Mouse (Mus musculus): Measurements from ENCODE around the gene Fkbp11. TPM values are rescaled to one million over a fixed set of nuclear protein-coding genes. Genes with fewer than 3 reads are reported as not detected.

Fkbp11 gene
- total RNA-seq, 2 experiments from 2014 or later, result 1.3 to 2.7 TPM

- peak; percentile 91 for DNase-seq (ENCODE audit: low spot score in 2 of 2)
Observed at GRCm38 (mm10) chr15:98699190-98700105, 28.6 kb downstream of the Fkbp11 start.

GRCm38 (mm10) chr15:98696216-98696615 is 31.8 kb downstream of the Fkbp11 start:
- DNase-seq (ENCODE audit: low spot score in 2 of 2), result no peak

- DNase-seq (ENCODE audit: low spot score in 2 of 2), result no peak
Observed at GRCm38 (mm10) chr15:98695726-98696125, 32.3 kb downstream of the Fkbp11 start.

- no peak for DNase-seq (ENCODE audit: low spot score in 2 of 2)
Observed at GRCm38 (mm10) chr15:98692171-98692715, 35.8 kb downstream of the Fkbp11 start.

GRCm38 (mm10) chr15:98691486-98692147 is 36.4 kb downstream of the Fkbp11 start:
- DNase-seq (ENCODE audit: low spot score in 2 of 2), result no peak

- DNase-seq (ENCODE audit: low spot score in 2 of 2), result no peak
Observed at GRCm38 (mm10) chr15:98689682-98690081, 38.3 kb downstream of the Fkbp11 start.

GRCm38 (mm10) chr15:98685926-98686325 is 42.1 kb downstream of the Fkbp11 start:
- DNase-seq (ENCODE audit: low spot score in 2 of 2), result no peak

GRCm38 (mm10) chr15:98683746-98684145 is 44.3 kb downstream of the Fkbp11 start:
- DNase-seq (ENCODE audit: low spot score in 2 of 2), result no peak

GRCm38 (mm10) chr15:98683177-98683576 is 44.8 kb downstream of the Fkbp11 start:
- no peak for DNase-seq (ENCODE audit: low spot score in 2 of 2)

- no peak for DNase-seq (ENCODE audit: low spot score in 2 of 2)
Observed at GRCm38 (mm10) chr15:98681633-98682032, 46.4 kb downstream of the Fkbp11 start.

- DNase-seq (ENCODE audit: low spot score in 2 of 2), result no peak
Observed at GRCm38 (mm10) chr15:98680660-98681059, 47.3 kb downstream of the Fkbp11 start.

- no peak for DNase-seq (ENCODE audit: low spot score in 2 of 2)
Observed at GRCm38 (mm10) chr15:98677977-98678376, 50.0 kb downstream of the Fkbp11 start.

- peak; percentile 78 to 92 for DNase-seq (ENCODE audit: low spot score in 2 of 2)
Observed at GRCm38 (mm10) chr15:98676940-98677728, 50.9 kb downstream of the Fkbp11 start, which contains the start of gene Rnd1. TSS of gene Rnd1 (minus strand) at chr15:98677461.

- DNase-seq (ENCODE audit: low spot score in 2 of 2), result no peak
Observed at GRCm38 (mm10) chr15:98676471-98676870, 51.5 kb downstream of the Fkbp11 start.

GRCm38 (mm10) chr15:98675634-98676250 is 52.3 kb downstream of the Fkbp11 start:
- no peak for DNase-seq (ENCODE audit: low spot score in 2 of 2)

- DNase-seq (ENCODE audit: low spot score in 2 of 2), result no peak
Observed at GRCm38 (mm10) chr15:98674994-98675545, 52.9 kb downstream of the Fkbp11 start.

Measured in layer of hippocampus, postnatal 14 days (tissue).